Mouse (Mus musculus): ENCODE measurements around the gene Ubash3b.

- no peak for TF ChIP-seq CTCF (IDR thresholded peaks at IDR 0.05; ENCODE audit: control insufficient read depth, insufficient read depth, insufficient read length)
- no peak for TF ChIP-seq USF1 (IDR thresholded peaks at IDR 0.05; ENCODE audit: low read depth)
- no peak for TF ChIP-seq MAX (IDR thresholded peaks at IDR 0.05)
These were observed 61.6 kb downstream of the Ubash3b start for GRCm38 (mm10) chr9:41099897-41100296.
